Mouse (Mus musculus): ENCODE results near the gene Isoc2a.

DNA sequence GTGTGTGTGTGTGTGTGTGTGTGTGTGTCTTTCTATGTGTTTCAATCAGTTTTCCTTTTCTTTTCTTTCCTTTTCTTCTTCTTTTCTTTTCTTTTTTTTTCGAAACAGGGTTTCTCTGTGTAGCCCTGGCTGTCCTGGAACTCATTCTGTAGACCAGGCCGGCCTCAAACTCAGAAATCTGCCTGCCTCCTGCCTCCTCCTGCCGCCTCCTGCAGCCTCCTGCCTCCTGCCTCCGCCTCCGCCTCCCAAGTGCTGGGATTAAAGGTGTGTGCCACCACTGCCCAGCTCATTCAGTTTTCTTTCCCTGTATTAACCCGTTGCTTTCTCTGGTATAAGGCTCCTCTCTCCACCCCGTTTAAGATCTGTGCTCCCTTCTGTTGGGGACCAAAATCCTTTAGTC lies 19.6 kb upstream of the Isoc2a start:
- TF ChIP-seq EP300 (IDR thresholded peaks at IDR 0.05; ENCODE audit: insufficient read depth, low read depth, low read length) (no peak), CTCF (IDR thresholded peaks at IDR 0.05; ENCODE audit: low read depth, low read length) (no peak), POLR2A (IDR thresholded peaks at IDR 0.05; ENCODE audit: insufficient read depth, low read length) (no peak)
